10 mouse cellular contexts compared by ENCODE assay signal in genomic region chr12:105504736-105505135, GRCm38 (mm10). TPM values are rescaled to one million over a fixed set of nuclear protein-coding genes. Genes with fewer than 3 reads are reported as not detected.
DNase-seq lines count a peak whose midpoint lies in the region; ATAC-seq and TF ChIP-seq lines count a peak whose summit lies in the region.
"Had no signal": no experiment of that assay in that cellular context is flagged by ENCODE, and none has a peak within 500 bp of the region (broad histone marks: within the 10 kb centered on the region; RNA-seq: fewer than 3 reads in every experiment).

No protein-coding gene starts in this region.

- no peaks in the 10 kb centered on the region for H3K36me3 ChIP-seq in midbrain, postnatal 0 days (ENCODE audit: insufficient read depth, low read length)
- no peaks in the 10 kb centered on the region for H3K36me3 ChIP-seq in midbrain, embryonic 10.5 days
- H3K36me3 ChIP-seq in embryonic facial prominence, embryonic 11.5 days (replicated peaks; ENCODE audit: control insufficient read depth, insufficient read depth, low read depth, low read length) = no peaks in the 10 kb centered on the region

- no peaks in the 10 kb centered on the region for H3K9me3 ChIP-seq in midbrain, postnatal 0 days (ENCODE audit: low read length)
- no peaks in the 10 kb centered on the region for H3K9me3 ChIP-seq in midbrain, embryonic 10.5 days (replicated peaks)
- H3K9me3 ChIP-seq in embryonic facial prominence, embryonic 11.5 days (replicated peaks; ENCODE audit: control insufficient read depth, low read length) = no peaks in the 10 kb centered on the region

- no peak overlapping the region for H3K27ac ChIP-seq in midbrain, postnatal 0 days (ENCODE audit: low read depth, low read length)
- no peak overlapping the region for H3K27ac ChIP-seq in midbrain, embryonic 10.5 days (replicated peaks)
- no peak overlapping the region for H3K27ac ChIP-seq in embryonic facial prominence, embryonic 11.5 days (replicated peaks; ENCODE audit: low read depth, low read length)

- intact Hi-C loops in gastrocnemius, postnatal 36 days (cut with DNase I) = no loop called here

- WGBS in midbrain, postnatal 0 days = 68% methylated on average over 5 of the region's 6 CpGs
- 65% methylated on average over 6 of the region's 6 CpGs for WGBS in midbrain, embryonic 10.5 days
- 68% methylated on average over 6 of the region's 6 CpGs for WGBS in embryonic facial prominence, embryonic 11.5 days

- no peak overlapping the region for H3K4me2 ChIP-seq in midbrain, postnatal 0 days (ENCODE audit: low read depth, low read length, poor library complexity, severe bottlenecking)
- no peak overlapping the region for H3K4me2 ChIP-seq in embryonic facial prominence, embryonic 11.5 days (ENCODE audit: low read depth, low read length)

- TF ChIP-seq CTCF in midbrain, postnatal 0 days (IDR thresholded peaks at IDR 0.05) = peak; percentile 61

- H3K4me3 ChIP-seq in midbrain, postnatal 0 days (ENCODE audit: low read depth, low read length) = no peak overlapping the region
- H3K4me3 ChIP-seq in midbrain, embryonic 10.5 days = no peak overlapping the region
- H3K4me3 ChIP-seq in embryonic facial prominence, embryonic 11.5 days (ENCODE audit: low read depth, low read length) = no peak overlapping the region

- peak; percentile 30 for DNase-seq in gastrocnemius, postnatal 10 days
- DNase-seq in gastrocnemius, postnatal 4 days (ENCODE audit: low spot score in 2 of 2) = no peak
- peak; percentile 15 for DNase-seq in midbrain, postnatal 0 days (ENCODE audit: low spot score)
- no peak for DNase-seq in midbrain, embryonic 10.5 days (ENCODE audit: low spot score)
- peak; percentile 52 for DNase-seq in embryonic facial prominence, embryonic 11.5 days (ENCODE audit: low spot score)
- peak; percentile 67 for DNase-seq in thymus, postnatal 4 days
- DNase-seq in cerebellum, adult 11-12 months = no peak
- DNase-seq in gastrocnemius, postnatal 36 days = no peak
- DNase-seq: cerebellum, postnatal 36 days; lung, postnatal 4 days had no signal

- no peak for ATAC-seq in midbrain, postnatal 0 days (ENCODE audit: low FRiP score)
- ATAC-seq in embryonic facial prominence, embryonic 11.5 days (replicated peaks; ENCODE audit: insufficient number of reproducible peaks, low FRiP score, low TSS enrichment, low read depth) = no peak

- no peak overlapping the region for H3K9ac ChIP-seq in midbrain, postnatal 0 days (replicated peaks; ENCODE audit: low read length, poor library complexity, severe bottlenecking)
- H3K9ac ChIP-seq in embryonic facial prominence, embryonic 11.5 days (replicated peaks; ENCODE audit: low read length) = no peak overlapping the region

- no peaks in the 10 kb centered on the region for H3K27me3 ChIP-seq in midbrain, postnatal 0 days (ENCODE audit: insufficient read depth, low read length)
- H3K27me3 ChIP-seq in midbrain, embryonic 10.5 days (ENCODE audit: low read depth, poor library complexity, severe bottlenecking) = no peaks in the 10 kb centered on the region
- H3K27me3 ChIP-seq in embryonic facial prominence, embryonic 11.5 days (ENCODE audit: control insufficient read depth, insufficient read depth, low read length) = no peaks in the 10 kb centered on the region

- no peaks in the 10 kb centered on the region for H3K4me1 ChIP-seq in midbrain, postnatal 0 days (ENCODE audit: insufficient read depth, low read length)
- H3K4me1 ChIP-seq in midbrain, embryonic 10.5 days = peaks cover 27% of the 10 kb centered on the region
- no peaks in the 10 kb centered on the region; the same call in 1 of the 2 replicates for H3K4me1 ChIP-seq in embryonic facial prominence, embryonic 11.5 days (ENCODE audit: control insufficient read depth, insufficient read depth, low read length)

RNA-seq across cellular contexts. Expression of gene D430019H16Rik, which starts 51.1 kb away (rescaled TPM):
- 1 to 10 TPM; 2.3 to 2.9 TPM for total RNA-seq in gastrocnemius, postnatal 10 days (2021)
- 1 to 10 TPM; 6.4 to 6.7 TPM for total RNA-seq in gastrocnemius, postnatal 4 days (2021)
- total RNA-seq in midbrain, postnatal 0 days (2014; rRNA removed) = 176 and 186 TPM in 2 replicates
- 10.9 and 13.1 TPM in 2 replicates for polyA plus RNA-seq in midbrain, postnatal 0 days (2015; fragmentation: Nextera tagmentation; extraction: Ambion mirVana)
- polyA plus RNA-seq in midbrain, embryonic 10.5 days (2016; fragmentation: Nextera tagmentation; extraction: Ambion mirVana) = 2.2 and 3.4 TPM in 2 replicates
- polyA plus RNA-seq in embryonic facial prominence, embryonic 11.5 days (2014; fragmentation: Nextera tagmentation; extraction: Ambion mirVana) = 6.0 and 6.1 TPM in 2 replicates
- under 1 TPM; 0.23 to 0.42 TPM for total RNA-seq in gastrocnemius, postnatal 36 days (2021)

RNA-seq across cellular contexts. Expression of gene Bdkrb2, which starts 58.3 kb away (rescaled TPM):
- 1 to 10 TPM; 1.2 to 1.5 TPM for total RNA-seq in gastrocnemius, postnatal 10 days (2021)
- 1 to 10 TPM; 2.3 to 2.5 TPM for total RNA-seq in gastrocnemius, postnatal 4 days (2021)
- 1.6 and 2.9 TPM in 2 replicates for total RNA-seq in midbrain, postnatal 0 days (2014; rRNA removed)
- 0.64 and 0.97 TPM in 2 replicates for polyA plus RNA-seq in midbrain, postnatal 0 days (2015; fragmentation: Nextera tagmentation; extraction: Ambion mirVana)
- 0.46 and 0.72 TPM in 2 replicates for polyA plus RNA-seq in midbrain, embryonic 10.5 days (2016; fragmentation: Nextera tagmentation; extraction: Ambion mirVana)
- polyA plus RNA-seq in embryonic facial prominence, embryonic 11.5 days (2014; fragmentation: Nextera tagmentation; extraction: Ambion mirVana) = 0.17 and 0.21 TPM in 2 replicates
- total RNA-seq in gastrocnemius, postnatal 36 days (2021) = under 1 TPM; 0.52 to 0.66 TPM

Comparison
In these comparisons a context has a peak if more than half of its experiments do, and no peak if none do; other contexts are left out.
1. DNase-seq: peak in gastrocnemius, postnatal 10 days (single experiment), midbrain, postnatal 0 days (single experiment), embryonic facial prominence, embryonic 11.5 days (single experiment) and thymus, postnatal 4 days (single experiment); none in gastrocnemius, postnatal 4 days (0 of 2), midbrain, embryonic 10.5 days (single experiment), cerebellum, adult 11-12 months (single experiment) and gastrocnemius, postnatal 36 days (0 of 2).
2. RNA of gene D430019H16Rik, which starts 51.1 kb away (total RNA-seq): 176 to 186 TPM in midbrain, postnatal 0 days; 6.4 to 6.7 TPM in gastrocnemius, postnatal 4 days, 2.3 to 2.9 TPM in gastrocnemius, postnatal 10 days and 0.23 to 0.42 TPM in gastrocnemius, postnatal 36 days; every median in the first group is over 10 times any median in the second.